Mouse (Mus musculus): ENCODE data around the gene Lrwd1. TPM values are rescaled to one million over a fixed set of nuclear protein-coding genes. Genes with fewer than 3 reads are reported as not detected.
"Not testable (repeated sequence)": the region's sequence is repeated elsewhere in the genome, so short reads cannot be mapped to it uniquely, and the experiment has no call there.

Lrwd1 gene
- polyA plus RNA-seq, 1 experiment from 2014 or later: 42.2 TPM

DNA sequence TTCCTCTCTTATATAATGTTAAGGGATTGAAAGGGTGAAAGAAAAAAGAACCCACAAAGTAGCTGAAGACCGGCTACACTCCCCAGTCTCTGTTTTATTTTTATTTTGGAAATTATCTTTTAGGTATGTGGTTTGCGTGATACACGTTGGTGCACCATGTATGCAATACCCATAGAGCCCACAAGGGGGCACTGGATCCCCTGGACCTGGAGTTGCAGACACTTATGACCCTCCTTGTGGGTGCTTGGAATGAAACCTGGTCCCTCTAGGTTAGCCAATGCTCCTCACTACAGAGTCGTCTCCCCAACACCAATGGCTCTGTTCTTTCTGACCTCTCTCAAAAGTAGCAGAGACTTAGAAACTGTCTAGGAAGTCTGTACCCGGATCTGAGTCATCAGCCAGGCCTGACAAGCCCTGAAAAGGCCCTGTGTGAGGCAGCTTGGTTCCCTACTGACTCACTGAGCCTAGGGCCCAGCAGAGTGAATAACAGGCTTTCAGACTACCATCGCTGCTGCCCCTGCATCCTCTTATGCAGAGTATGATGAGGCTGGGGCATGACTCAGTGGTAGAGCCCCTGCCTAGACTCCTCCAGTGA lies 7.4 kb upstream of the Lrwd1 start:
- 0 out of 2 replicates have a peak, but pooled peaks cover 2% of the 10 kb centered on the region for H3K9me3 ChIP-seq
- H3K27me3 ChIP-seq (ENCODE audit: insufficient read depth, poor library complexity, severe bottlenecking): no peaks in the 10 kb centered on the region
- no peaks in the 10 kb centered on the region for H3K4me1 ChIP-seq
- no peak overlapping the region for H3K4me3 ChIP-seq
- WGBS: 85% methylated on average over 6 of the region's 6 CpGs
- H3K36me3 ChIP-seq: peaks cover 38% of the 10 kb centered on the region
- H3K27ac ChIP-seq: no peak overlapping the region
- DNase-seq (ENCODE audit: low spot score): no peak

GRCm38 (mm10) chr5:136142746-136143145 lies 6.9 kb upstream of the Lrwd1 start:
- no peak for DNase-seq (ENCODE audit: low spot score)
- H3K4me3 ChIP-seq: no peak overlapping the region
- WGBS: 84% methylated on average over 5 of the region's 5 CpGs

DNA sequence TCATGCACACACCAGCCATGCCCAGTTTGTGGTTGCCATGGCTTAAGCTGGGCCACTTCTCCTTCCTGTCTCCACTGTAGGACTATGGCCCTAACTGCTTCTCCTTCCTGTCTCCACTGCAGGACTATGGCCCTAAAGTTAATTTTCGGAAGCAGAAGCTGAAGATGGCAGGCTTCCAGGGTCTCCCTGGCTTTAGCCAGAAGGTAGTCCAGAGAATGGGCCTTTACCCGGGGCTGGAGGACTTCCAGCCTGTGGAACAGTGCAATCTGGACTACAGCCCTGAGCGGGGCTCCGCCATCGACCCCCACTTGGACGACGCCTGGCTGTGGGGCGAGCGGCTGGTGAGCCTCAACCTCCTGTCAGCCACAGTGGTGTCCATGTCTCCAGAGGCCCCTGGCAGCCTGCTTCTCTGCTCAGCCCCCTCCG lies 4.2 kb upstream of the Lrwd1 start:
- Histone ChIP-seq H3K27me3 (ENCODE audit: insufficient read depth, poor library complexity, severe bottlenecking) (no peaks in the 10 kb centered on the region), H3K36me3 (peaks cover 41% of the 10 kb centered on the region)

More at GRCm38 (mm10) chr5:136142746-136143145, 6.9 kb upstream of the Lrwd1 start:
- Histone ChIP-seq H3K4me1 (no peaks in the 10 kb centered on the region), H3K9me3 (0 out of 2 replicates have a peak, but pooled peaks cover 2% of the 10 kb centered on the region), H3K36me3 (peaks cover 41% of the 10 kb centered on the region), H3K27me3 (ENCODE audit: insufficient read depth, poor library complexity, severe bottlenecking) (no peaks in the 10 kb centered on the region), H3K27ac (no peak overlapping the region)

GRCm38 (mm10) chr5:136139393-136139792 lies 3.5 kb upstream of the Lrwd1 start:
- no peak for DNase-seq (ENCODE audit: low spot score)
- no peaks in the 10 kb centered on the region for H3K27me3 ChIP-seq (ENCODE audit: insufficient read depth, poor library complexity, severe bottlenecking)
- no peak overlapping the region for H3K27ac ChIP-seq
- 94% methylated on average over 13 of the region's 13 CpGs for WGBS
- no peak overlapping the region for H3K4me3 ChIP-seq
- H3K9me3 ChIP-seq: 0 out of 2 replicates have a peak, but pooled peaks cover 2% of the 10 kb centered on the region
- H3K36me3 ChIP-seq: peaks cover 41% of the 10 kb centered on the region
- peaks cover 16% of the 10 kb centered on the region for H3K4me1 ChIP-seq

More for the DNA sequence above, 4.2 kb upstream of the Lrwd1 start:
- Histone ChIP-seq H3K4me3 (no peak overlapping the region), H3K9me3 (0 out of 2 replicates have a peak, but pooled peaks cover 2% of the 10 kb centered on the region), H3K27ac (no peak overlapping the region), H3K4me1 (peaks cover 13% of the 10 kb centered on the region)
- WGBS: 92% methylated on average over 10 of the region's 10 CpGs
- no peak for DNase-seq (ENCODE audit: low spot score)

DNA sequence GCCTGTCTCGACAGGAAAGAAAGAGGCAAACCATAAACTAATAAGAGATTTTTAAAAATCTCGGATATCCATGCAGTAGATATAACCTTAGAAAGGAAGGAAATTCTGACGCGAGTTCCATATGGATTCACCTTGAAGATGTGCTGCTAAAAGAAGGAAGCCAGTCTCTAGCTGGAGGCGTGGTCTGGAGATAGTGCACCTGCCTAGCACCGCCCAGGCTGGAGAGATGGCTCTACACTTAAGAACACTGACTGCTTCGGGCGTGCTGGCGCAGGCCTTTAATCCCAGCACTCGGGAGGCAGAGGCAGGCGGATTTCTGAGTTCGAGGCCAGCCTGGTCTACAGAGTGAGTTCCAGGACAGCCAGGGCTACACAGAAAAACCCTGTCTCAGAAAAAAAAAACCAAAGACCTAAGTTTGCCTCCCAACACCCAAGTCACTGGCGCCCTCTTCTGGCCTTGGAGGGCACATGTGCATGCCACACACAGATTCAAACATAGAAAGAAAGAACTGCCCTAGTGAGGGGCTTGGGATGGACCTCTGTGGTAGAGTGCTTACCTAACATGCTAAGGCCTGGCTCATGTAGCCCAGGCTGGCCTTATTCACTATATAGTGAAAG lies 1.9 kb upstream of the Lrwd1 start:
- Histone ChIP-seq H3K4me1 (peaks cover 16% of the 10 kb centered on the region), H3K36me3 (peaks cover 55% of the 10 kb centered on the region), H3K9me3 (no peaks in the 10 kb centered on the region), H3K27me3 (ENCODE audit: insufficient read depth, poor library complexity, severe bottlenecking) (no peaks in the 10 kb centered on the region), H3K4me3 (no peak overlapping the region), H3K27ac (no peak overlapping the region)
- DNase-seq (ENCODE audit: low spot score): no peak
- 69% methylated on average over 13 of the region's 13 CpGs for WGBS

DNA sequence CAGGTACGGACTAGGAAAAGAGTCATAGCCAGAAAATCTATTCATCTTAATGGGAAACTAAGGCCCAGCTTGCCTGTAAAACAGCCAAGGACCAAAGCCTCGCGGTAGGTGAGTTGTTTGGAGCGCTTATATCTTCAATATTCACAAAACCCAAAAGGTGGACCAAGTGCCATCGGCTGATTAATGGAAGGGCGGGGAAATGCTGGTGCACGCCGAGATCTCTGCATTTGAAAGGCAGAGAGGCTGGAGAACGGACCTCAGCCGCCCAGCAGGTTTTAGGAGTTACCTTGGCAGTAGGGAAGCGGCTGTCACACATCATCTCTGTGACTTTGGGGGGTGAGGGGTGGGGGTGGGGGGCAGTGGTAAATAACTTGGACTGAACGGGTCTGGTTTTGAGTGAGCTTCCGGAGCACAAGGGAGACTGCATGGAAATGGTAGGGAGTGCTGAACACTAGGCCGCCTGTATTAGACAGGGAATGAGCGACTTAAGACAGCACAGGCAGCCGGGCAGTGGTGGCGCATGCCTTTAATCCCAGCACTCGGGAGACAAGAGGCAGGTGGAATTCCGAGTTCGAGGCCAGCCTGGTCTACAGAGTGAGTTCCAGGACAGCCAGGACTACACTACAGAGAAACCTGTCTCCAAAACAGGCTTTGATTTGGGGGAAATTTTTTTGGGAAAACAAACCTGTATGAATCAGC lies 567 bp upstream of the Lrwd1 start:
- 6% methylated on average over 20 of the region's 20 CpGs for WGBS
- Histone ChIP-seq H3K9me3 (no peaks in the 10 kb centered on the region), H3K27ac (peak overlapping the region; percentile 88), H3K4me3 (peak overlapping the region; percentile 74), H3K4me1 (peaks cover 16% of the 10 kb centered on the region), H3K36me3 (peaks cover 58% of the 10 kb centered on the region), H3K27me3 (ENCODE audit: insufficient read depth, poor library complexity, severe bottlenecking) (no peaks in the 10 kb centered on the region)
- DNase-seq (ENCODE audit: low spot score): no peak

DNA sequence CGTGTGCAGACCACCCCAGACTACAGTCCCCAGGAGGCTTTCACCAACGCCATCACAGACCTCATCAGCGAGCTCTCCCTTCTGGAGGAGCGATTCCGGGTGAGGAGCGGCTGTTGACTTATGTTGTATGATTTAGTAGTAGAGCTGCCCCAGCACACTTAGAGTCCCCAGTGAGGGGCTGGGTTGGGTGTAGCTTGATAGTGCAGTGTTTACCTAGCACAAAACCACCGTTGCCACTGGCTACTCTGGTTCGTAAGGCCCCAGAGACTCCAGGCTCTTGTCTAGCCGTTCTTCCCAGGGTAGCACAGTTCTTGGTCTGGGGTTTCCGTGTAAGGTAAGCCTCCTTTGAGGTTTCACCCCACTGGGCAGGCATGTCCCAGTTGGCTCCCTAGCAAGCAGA lies 13.7 kb downstream of the Lrwd1 start:
- peaks cover 11% of the 10 kb centered on the region for H3K4me1 ChIP-seq
- peaks cover 74% of the 10 kb centered on the region for H3K36me3 ChIP-seq
- H3K27ac ChIP-seq: no peak overlapping the region
- H3K9me3 ChIP-seq: no peaks in the 10 kb centered on the region
- no peak overlapping the region for H3K4me3 ChIP-seq
- no peaks in the 10 kb centered on the region for H3K27me3 ChIP-seq (ENCODE audit: insufficient read depth, poor library complexity, severe bottlenecking)
- WGBS: 86% methylated on average over 10 of the region's 10 CpGs
- DNase-seq (ENCODE audit: low spot score): no peak

DNA sequence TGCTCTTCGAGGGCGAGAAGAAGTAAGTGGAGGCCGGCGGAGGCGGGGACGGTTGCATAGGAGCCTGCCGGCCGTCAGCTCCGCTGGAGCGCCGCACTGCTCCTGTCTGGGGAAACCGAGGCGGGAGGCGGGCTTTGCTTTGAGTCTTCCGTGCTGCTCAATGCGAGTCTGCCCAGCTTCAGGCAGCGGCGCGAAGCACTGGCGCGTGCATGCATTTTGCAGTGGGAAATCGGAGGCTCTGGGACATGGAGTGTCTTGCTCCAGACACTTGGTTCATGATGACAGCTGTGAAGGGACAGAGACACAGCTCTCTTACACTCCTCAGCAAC lies 19.1 kb downstream of the Lrwd1 start:
- Histone ChIP-seq H3K4me3 (peak overlapping the region; percentile 78), H3K27ac (peak overlapping the region; percentile 92), H3K27me3 (ENCODE audit: insufficient read depth, poor library complexity, severe bottlenecking) (peaks cover 4% of the 10 kb centered on the region; the same call in 1 of the 2 replicates), H3K9me3 (no peaks in the 10 kb centered on the region), H3K4me1 (peaks cover 25% of the 10 kb centered on the region), H3K36me3 (peaks cover 27% of the 10 kb centered on the region)
- WGBS: under 1% methylated on average over 22 of the region's 22 CpGs
- no peak for DNase-seq (ENCODE audit: low spot score)

DNA sequence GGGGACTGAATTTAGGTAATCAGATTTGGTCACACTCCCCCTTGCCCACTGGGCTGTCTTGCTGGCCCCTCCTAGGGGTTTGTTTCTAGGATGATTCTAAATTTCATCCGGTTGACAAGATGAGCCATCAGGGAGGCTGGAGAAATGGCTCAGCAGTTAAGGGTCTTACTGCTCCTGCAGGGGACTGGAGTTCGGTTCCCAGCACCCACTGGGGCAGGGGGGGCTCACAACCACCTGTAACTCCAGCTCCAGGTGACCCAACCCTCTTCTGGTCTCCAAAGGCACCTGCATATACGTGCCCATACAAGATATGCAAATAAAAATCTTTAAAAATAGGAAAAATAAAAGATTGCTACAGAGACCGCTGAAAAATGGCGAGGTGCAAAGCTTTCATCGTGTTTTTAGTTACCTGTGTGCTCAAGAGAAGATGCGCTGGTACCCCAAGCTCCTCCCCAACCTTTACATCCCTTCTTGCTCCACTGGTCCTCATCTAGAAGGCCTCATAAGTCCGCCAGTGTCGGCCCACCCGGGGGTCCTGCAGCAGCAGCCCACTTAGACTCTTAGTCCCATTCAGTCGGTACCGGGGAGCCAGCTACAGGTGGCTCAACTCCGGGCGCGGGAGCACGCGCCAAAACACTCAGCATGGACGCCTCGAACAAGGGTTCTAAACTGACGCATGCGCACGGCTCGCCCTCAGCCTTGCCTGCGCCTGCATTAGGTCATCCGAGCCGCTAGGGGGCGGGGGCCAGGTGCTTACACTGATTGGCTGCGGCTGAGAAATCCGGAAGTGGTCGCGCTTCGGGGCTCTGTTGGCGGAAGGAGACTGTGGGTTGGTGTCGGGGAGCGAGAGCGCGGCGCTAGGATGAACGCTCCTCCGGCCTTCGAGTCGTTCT lies 19.7 kb downstream of the Lrwd1 start, which contains the start of gene Polr2j:
Polr2j (plus strand) TSS at position 741 of the 893 bp plus-strand sequence.
- H3K4me3 ChIP-seq: peak within 1 kb of the TSS; percentile 78
- H3K9me3 ChIP-seq: no peaks in the 10 kb centered on the region
- peaks cover 21% of the 10 kb centered on the region for H3K36me3 ChIP-seq
- H3K4me1 ChIP-seq: peaks cover 25% of the 10 kb centered on the region
- peak within 1 kb of the TSS; percentile 92 for H3K27ac ChIP-seq
- peaks cover 4% of the 10 kb centered on the region for H3K27me3 ChIP-seq (ENCODE audit: insufficient read depth, poor library complexity, severe bottlenecking)
- peak; percentile 99 for DNase-seq (ENCODE audit: low spot score)
- WGBS: 3% methylated on average over 42 of the region's 42 CpGs

DNA sequence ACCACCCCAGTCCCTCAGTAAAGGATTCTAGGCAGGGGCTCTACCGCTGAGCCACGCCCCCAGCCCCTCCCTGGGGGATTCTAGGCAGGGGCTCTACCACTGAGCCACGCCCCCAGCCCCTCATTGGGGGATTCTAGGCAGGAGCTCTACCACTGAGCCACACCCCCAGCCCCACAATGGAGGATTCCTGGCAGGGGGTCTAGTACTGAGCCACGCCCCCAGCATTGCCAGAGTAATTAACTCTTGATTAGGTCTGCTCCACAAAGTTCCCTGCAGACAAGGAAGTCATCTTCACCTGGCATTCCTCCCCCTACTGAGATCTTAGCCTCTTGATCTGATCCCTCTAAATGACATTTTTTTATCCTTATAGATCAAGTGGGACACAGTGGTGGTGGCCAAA lies 22.3 kb downstream of the Lrwd1 start:
- H3K9me3 ChIP-seq; H3K27ac ChIP-seq; H3K36me3 ChIP-seq; H3K27me3 ChIP-seq (ENCODE audit: insufficient read depth, poor library complexity, severe bottlenecking); DNase-seq (ENCODE audit: low spot score); H3K4me3 ChIP-seq: not testable (repeated sequence)
- peaks cover 25% of the 10 kb centered on the region for H3K4me1 ChIP-seq
- 43% methylated on average over 4 of the region's 4 CpGs for WGBS

- H3K4me3 ChIP-seq: no peak overlapping the region
- no peak for DNase-seq (ENCODE audit: low spot score)
- peaks cover 33% of the 10 kb centered on the region for H3K27me3 ChIP-seq (ENCODE audit: insufficient read depth, poor library complexity, severe bottlenecking)
- WGBS: 64% methylated on average over 3 of the region's 3 CpGs
- no peaks in the 10 kb centered on the region for H3K9me3 ChIP-seq
- no peak overlapping the region for H3K27ac ChIP-seq
- no peaks in the 10 kb centered on the region for H3K4me1 ChIP-seq
- no peaks in the 10 kb centered on the region for H3K36me3 ChIP-seq
Measured at GRCm38 (mm10) chr5:136109042-136109441, 26.8 kb downstream of the Lrwd1 start.

- Histone ChIP-seq H3K9me3 (no peaks in the 10 kb centered on the region), H3K27ac (no peak overlapping the region), H3K36me3 (no peaks in the 10 kb centered on the region), H3K4me3 (no peak overlapping the region), H3K27me3 (ENCODE audit: insufficient read depth, poor library complexity, severe bottlenecking) (peaks cover 37% of the 10 kb centered on the region), H3K4me1 (no peaks in the 10 kb centered on the region)
- DNase-seq (ENCODE audit: low spot score): no peak
- 51% methylated on average over 2 of the region's 2 CpGs for WGBS
Measured at GRCm38 (mm10) chr5:136108486-136108885, 27.4 kb downstream of the Lrwd1 start.

All from heart, embryonic 10.5 days (tissue).